8 mouse cellular contexts compared by ENCODE assay signal in genomic region chr5:54796953-54797450, GRCm38 (mm10).
DNase-seq lines count a peak whose midpoint lies in the region; ATAC-seq and TF ChIP-seq lines count a peak whose summit lies in the region.

No protein-coding gene starts in this region.

- WGBS in forebrain, postnatal 0 days = 21% methylated on average over 6 of the region's 6 CpGs
- WGBS in kidney, embryonic 15.5 days = 46% methylated on average over 6 of the region's 6 CpGs
- 46% methylated on average over 6 of the region's 6 CpGs for WGBS in limb, embryonic 12.5 days

- no peak overlapping the region for H3K4me2 ChIP-seq in forebrain, postnatal 0 days (ENCODE audit: low read depth)
- H3K4me2 ChIP-seq in kidney, embryonic 15.5 days = no peak overlapping the region
- H3K4me2 ChIP-seq in limb, embryonic 12.5 days = no peak overlapping the region

- peak; percentile 93 for TF ChIP-seq CTCF in forebrain, postnatal 0 days (IDR thresholded peaks at IDR 0.05; ENCODE audit: low read depth)

- H3K27me3 ChIP-seq in forebrain, postnatal 0 days (ENCODE audit: insufficient read depth, low read length) = no peaks in the 10 kb centered on the region
- no peaks in the 10 kb centered on the region for H3K27me3 ChIP-seq in kidney, embryonic 15.5 days
- no peaks in the 10 kb centered on the region for H3K27me3 ChIP-seq in limb, embryonic 12.5 days

- H3K27ac ChIP-seq in forebrain, postnatal 0 days (ENCODE audit: low read depth, low read length) = no peak overlapping the region
- no peak overlapping the region for H3K27ac ChIP-seq in kidney, embryonic 15.5 days
- no peak overlapping the region for H3K27ac ChIP-seq in limb, embryonic 12.5 days

- DNase-seq in adrenal gland, adult (ENCODE audit: inconsistent age in 2 of 2, low spot score in 1 of 2) = peak; percentile 11 to 63
- no peak for DNase-seq in adrenal gland, postnatal 4 days (ENCODE audit: low spot score in 2 of 2)
- peak; percentile 2 for DNase-seq in cerebellum, adult 11-12 months
- DNase-seq in forebrain, postnatal 0 days = peak; percentile 86
- DNase-seq in retina, adult 2 months (ENCODE audit: low read depth, low spot score) = peak; percentile 16
- DNase-seq in spleen, adult 18-20 months = no peak

- ATAC-seq in forebrain, postnatal 0 days = peak; percentile 96
- ATAC-seq in kidney, embryonic 15.5 days (replicated peaks; ENCODE audit: low FRiP score) = peak; percentile 81; the same call in 1 of the 2 replicates
- peak; percentile 59; the same call in 1 of the 2 replicates for ATAC-seq in limb, embryonic 12.5 days (ENCODE audit: insufficient number of reproducible peaks, insufficient read depth, low FRiP score, low TSS enrichment, low read depth)

- no peaks in the 10 kb centered on the region for H3K4me1 ChIP-seq in forebrain, postnatal 0 days (ENCODE audit: insufficient read depth)
- no peaks in the 10 kb centered on the region for H3K4me1 ChIP-seq in kidney, embryonic 15.5 days
- H3K4me1 ChIP-seq in limb, embryonic 12.5 days (replicated peaks) = no peaks in the 10 kb centered on the region

- H3K9ac ChIP-seq in forebrain, postnatal 0 days = no peak overlapping the region
- H3K9ac ChIP-seq in kidney, embryonic 15.5 days = no peak overlapping the region
- H3K9ac ChIP-seq in limb, embryonic 12.5 days (replicated peaks) = no peak overlapping the region

- no peaks in the 10 kb centered on the region for H3K9me3 ChIP-seq in forebrain, postnatal 0 days (ENCODE audit: low read length)
- no peaks in the 10 kb centered on the region for H3K9me3 ChIP-seq in kidney, embryonic 15.5 days (replicated peaks)
- no peaks in the 10 kb centered on the region for H3K9me3 ChIP-seq in limb, embryonic 12.5 days

- no peaks in the 10 kb centered on the region for H3K36me3 ChIP-seq in forebrain, postnatal 0 days (ENCODE audit: insufficient read depth)
- H3K36me3 ChIP-seq in kidney, embryonic 15.5 days = no peaks in the 10 kb centered on the region
- H3K36me3 ChIP-seq in limb, embryonic 12.5 days = no peaks in the 10 kb centered on the region

- H3K4me3 ChIP-seq in forebrain, postnatal 0 days (ENCODE audit: low read depth, low read length) = no peak overlapping the region
- H3K4me3 ChIP-seq in kidney, embryonic 15.5 days (replicated peaks) = no peak overlapping the region
- no peak overlapping the region for H3K4me3 ChIP-seq in limb, embryonic 12.5 days (replicated peaks)

Comparison
In these comparisons a context has a peak if more than half of its experiments do, and no peak if none do; other contexts are left out.
1. DNase-seq: peak in adrenal gland, adult (2 of 2), cerebellum, adult 11-12 months (single experiment), forebrain, postnatal 0 days (single experiment) and retina, adult 2 months (single experiment); none in adrenal gland, postnatal 4 days (0 of 2) and spleen, adult 18-20 months (0 of 2).
2. Peak in every context shown above with its lines, with median percentiles within 50 percentile points of each other: ATAC-seq.